Mouse (Mus musculus) forelimb bud, embryonic 11.5 days (tissue): ENCODE measurements around the gene Pcna.

ENCODE experiments used
- DNase-seq: peaks from one replicate; pipeline ENCODE4 v3.0.0-alpha.2; 2012; ENCODE audit warnings: low read depth, low spot score

Pcna gene

GRCm38 (mm10) chr2:132233985-132234765, 18.9 kb downstream of the Pcna start:
- DNase-seq = no peak

GRCm38 (mm10) chr2:132232413-132232945, 20.6 kb downstream of the Pcna start:
- no peak for DNase-seq

- no peak for DNase-seq
These were observed 28.8 kb downstream of the Pcna start for GRCm38 (mm10) chr2:132224359-132224758.

- DNase-seq = no peak
These were observed 31.5 kb downstream of the Pcna start for GRCm38 (mm10) chr2:132221611-132222073.

GRCm38 (mm10) chr2:132211995-132212656, 41.0 kb downstream of the Pcna start:
- no peak for DNase-seq

GRCm38 (mm10) chr2:132210806-132211312, 42.3 kb downstream of the Pcna start:
- DNase-seq = no peak

GRCm38 (mm10) chr2:132208246-132208881, 44.8 kb downstream of the Pcna start:
- no peak for DNase-seq

- DNase-seq = no peak
These were observed 46.7 kb downstream of the Pcna start for GRCm38 (mm10) chr2:132206316-132206881.

- DNase-seq = no peak
These were observed 47.6 kb downstream of the Pcna start for GRCm38 (mm10) chr2:132205549-132205948.

- DNase-seq = no peak
These were observed 49.3 kb downstream of the Pcna start for GRCm38 (mm10) chr2:132203773-132204172.

GRCm38 (mm10) chr2:132203186-132203585, 49.9 kb downstream of the Pcna start:
- no peak for DNase-seq
